Mouse (Mus musculus) MEL (cell line): ENCODE results near the gene Nek9. TPM values are rescaled to one million over a fixed set of nuclear protein-coding genes. Genes with fewer than 3 reads are reported as not detected.

Source experiments
- DNase-seq: peaks from one replicate; pipeline ENCODE4 v3.0.0; 2011; ENCODE audit warnings: low read depth, low spot score
- H3K27ac ChIP-seq: 2 replicates; pipeline ENCODE4 v1.5.1; 2012; ENCODE audit warnings: low read depth, mild to moderate bottlenecking, control low read depth, low read length, moderate library complexity; ENCODE audit not compliant: control insufficient read depth
- H3K27me3 ChIP-seq, 2 experiments: fragments of 150-350 bp in 1 of 2; sonication (generic) in 1 of 2; 2 replicates each; pipeline ENCODE4 v1.6.1; 2012; ENCODE audit warnings: low read length in 2 of 2, mild to moderate bottlenecking in 2 of 2, improper control_type of control experiment in 1 of 2, moderate library complexity in 1 of 2; ENCODE audit not compliant: insufficient read depth in 2 of 2, control insufficient read depth in 1 of 2
- H3K36me3 ChIP-seq, 2 experiments: 2 replicates each; pipeline ENCODE4 v1.6.1; 2012 to 2014; ENCODE audit warnings: low read length in 2 of 2, improper control_type of control experiment in 1 of 2, inconsistent platforms in 1 of 2, mild to moderate bottlenecking in 1 of 2; ENCODE audit not compliant: insufficient read depth in 2 of 2, control insufficient read depth in 1 of 2
- H3K4me1 ChIP-seq, 2 experiments: fragments of 150-350 bp in 1 of 2; sonication (generic) in 1 of 2; 2 replicates each; pipeline ENCODE4 v1.6.1; 2012; ENCODE audit warnings: low read length in 2 of 2, improper control_type of control experiment in 1 of 2, mild to moderate bottlenecking in 1 of 2; ENCODE audit not compliant: insufficient read depth in 2 of 2, control insufficient read depth in 1 of 2
- H3K4me3 ChIP-seq, 2 experiments: fragments of 150-350 bp in 1 of 2; sonication (generic) in 1 of 2; 2 replicates each; pipeline ENCODE4 v1.5.1; 2012; ENCODE audit warnings: low read depth in 2 of 2, low read length in 2 of 2, mild to moderate bottlenecking in 2 of 2, moderate library complexity in 2 of 2, control low read depth in 1 of 2, improper control_type of control experiment in 1 of 2; ENCODE audit not compliant: control insufficient read depth in 1 of 2, insufficient read depth in 1 of 2
- H3K79me2 ChIP-seq: 2 replicates; pipeline ENCODE4 v1.6.1; 2012; ENCODE audit warnings: mild to moderate bottlenecking, low read length, moderate library complexity; ENCODE audit not compliant: control insufficient read depth, poor library complexity, insufficient read depth
- H3K9ac ChIP-seq: 2 replicates; pipeline ENCODE4 v1.6.1; 2012; ENCODE audit warnings: low read depth, mild to moderate bottlenecking, control low read depth, low read length, moderate library complexity; ENCODE audit not compliant: control insufficient read depth, poor library complexity, severe bottlenecking
- H3K9me3 ChIP-seq: fragments of 150-350 bp; sonication (generic); replicated peaks from 2 replicates; pipeline ENCODE4 v1.6.1; 2012; ENCODE audit warnings: mild to moderate bottlenecking, low read length, improper control_type of control experiment, moderate library complexity; ENCODE audit not compliant: insufficient read depth
- BHLHE40 ChIP-seq: IDR thresholded peaks from 2 replicates; pipeline ENCODE4 v1.6.1; 2012; ENCODE audit warnings: low read depth, mild to moderate bottlenecking, inconsistent platforms, low read length, improper control_type of control experiment, borderline replicate concordance
- CHD1 ChIP-seq: IDR thresholded peaks from 2 replicates; pipeline ENCODE4 v1.6.1; 2012; ENCODE audit warnings: low read depth, mild to moderate bottlenecking, inconsistent platforms, low read length, improper control_type of control experiment
- CHD2 ChIP-seq: IDR thresholded peaks from 2 replicates; pipeline ENCODE4 v1.6.1; 2011; ENCODE audit warnings: low read length, improper control_type of control experiment
- E2F4 ChIP-seq: IDR thresholded peaks from 2 replicates; pipeline ENCODE4 v1.6.1; 2011; ENCODE audit warnings: low read depth, low read length, improper control_type of control experiment, borderline replicate concordance
- ELF1 ChIP-seq: IDR thresholded peaks from 2 replicates; pipeline ENCODE4 v1.6.1; 2014; ENCODE audit warnings: low read depth, mild to moderate bottlenecking, inconsistent platforms, low read length, improper control_type of control experiment, moderate library complexity
- EP300 ChIP-seq, 2 experiments: IDR thresholded peaks; 2 replicates each; pipeline ENCODE4 v1.6.1; 2011; ENCODE audit warnings: improper control_type of control experiment in 2 of 2, low read length in 2 of 2, low read depth in 1 of 2, mild to moderate bottlenecking in 1 of 2
- ETS1 ChIP-seq: IDR thresholded peaks from 2 replicates; pipeline ENCODE4 v1.6.1; 2012; ENCODE audit warnings: low read depth, mild to moderate bottlenecking, inconsistent platforms, low read length, improper control_type of control experiment, moderate library complexity
- GABPA ChIP-seq: IDR thresholded peaks from 2 replicates; pipeline ENCODE4 v1.6.1; 2012; ENCODE audit warnings: low read depth, mild to moderate bottlenecking, inconsistent platforms, low read length, improper control_type of control experiment, moderate library complexity
- JUND ChIP-seq: IDR thresholded peaks from 2 replicates; pipeline ENCODE4 v1.6.1; 2011; ENCODE audit warnings: low read depth, mild to moderate bottlenecking, improper control_type of control experiment, low read length
- KAT2A ChIP-seq: conservative IDR thresholded peaks from 2 replicates; pipeline ENCODE4 v1.6.1; 2012; ENCODE audit warnings: low read depth, low read length, improper control_type of control experiment, inconsistent platforms
- MAFK ChIP-seq: IDR thresholded peaks from 2 replicates; pipeline ENCODE4 v1.6.1; 2011; ENCODE audit warnings: low read depth, mild to moderate bottlenecking, low read length, improper control_type of control experiment, borderline replicate concordance
- MAX ChIP-seq: IDR thresholded peaks from 2 replicates; pipeline ENCODE4 v1.6.1; 2011; ENCODE audit warnings: low read length, improper control_type of control experiment
- MAZ ChIP-seq: IDR thresholded peaks from 2 replicates; pipeline ENCODE4 v1.6.1; 2012; ENCODE audit warnings: low read depth, mild to moderate bottlenecking, inconsistent platforms, low read length, improper control_type of control experiment
- MEF2A ChIP-seq: IDR thresholded peaks from 2 replicates; pipeline ENCODE4 v1.6.1; 2014; ENCODE audit warnings: low read depth, mild to moderate bottlenecking, inconsistent platforms, low read length, improper control_type of control experiment; ENCODE audit not compliant: poor library complexity, insufficient replicate concordance, severe bottlenecking; ENCODE audit errors: extremely low read depth
- MXI1 ChIP-seq: IDR thresholded peaks from 2 replicates; pipeline ENCODE4 v1.6.1; 2011; ENCODE audit warnings: mild to moderate bottlenecking, low read depth, low read length, improper control_type of control experiment
- MYB ChIP-seq: IDR thresholded peaks from 2 replicates; pipeline ENCODE4 v1.6.1; 2011; ENCODE audit warnings: mild to moderate bottlenecking, low read depth, low read length, improper control_type of control experiment
- MYC ChIP-seq: IDR thresholded peaks from 2 replicates; pipeline ENCODE4 v1.6.1; 2011; ENCODE audit warnings: low read depth, mild to moderate bottlenecking, low read length, improper control_type of control experiment, moderate library complexity
- NELFE ChIP-seq: IDR thresholded peaks from 2 replicates; pipeline ENCODE4 v1.6.1; 2011; ENCODE audit warnings: low read depth, low read length, improper control_type of control experiment
- NRF1 ChIP-seq: IDR thresholded peaks from 2 replicates; pipeline ENCODE4 v1.6.1; 2014; ENCODE audit warnings: low read depth, mild to moderate bottlenecking, inconsistent platforms, low read length, improper control_type of control experiment, moderate library complexity; ENCODE audit not compliant: poor library complexity, insufficient read depth, severe bottlenecking
- POLR2A ChIP-seq, 2 experiments: IDR thresholded peaks; 2 replicates each; pipeline ENCODE4 v1.6.1; 2011 to 2012; ENCODE audit warnings: low read length in 2 of 2, mild to moderate bottlenecking in 2 of 2, control low read depth in 1 of 2, improper control_type of control experiment in 1 of 2, low read depth in 1 of 2, moderate library complexity in 1 of 2; ENCODE audit not compliant: control insufficient read depth in 1 of 2, insufficient read depth in 1 of 2, poor library complexity in 1 of 2
- POLR2AphosphoS2 ChIP-seq: IDR thresholded peaks from 2 replicates; pipeline ENCODE4 v1.6.1; 2011; ENCODE audit warnings: low read length, improper control_type of control experiment
- POLR2AphosphoS5 ChIP-seq: IDR thresholded peaks from 2 replicates; pipeline ENCODE4 v1.6.1; 2012; ENCODE audit warnings: low read depth, borderline replicate concordance, mild to moderate bottlenecking, inconsistent platforms, low read length, moderate library complexity, mixed read lengths
- RAD21 ChIP-seq: IDR thresholded peaks from 2 replicates; pipeline ENCODE4 v1.6.1; 2011; ENCODE audit warnings: mild to moderate bottlenecking, low read depth, low read length, improper control_type of control experiment
- RCOR1 ChIP-seq: IDR thresholded peaks from 2 replicates; pipeline ENCODE4 v1.6.1; 2012; ENCODE audit warnings: low read depth, mild to moderate bottlenecking, inconsistent platforms, low read length, improper control_type of control experiment
- SIN3A ChIP-seq: IDR thresholded peaks from 2 replicates; pipeline ENCODE4 v1.6.1; 2012; ENCODE audit warnings: low read length, improper control_type of control experiment, inconsistent platforms
- SMC3 ChIP-seq: IDR thresholded peaks from 2 replicates; pipeline ENCODE4 v1.6.1; 2011; ENCODE audit warnings: low read depth, low read length, improper control_type of control experiment
- TAL1 ChIP-seq: IDR thresholded peaks from 2 replicates; pipeline ENCODE4 v1.6.1; 2012; ENCODE audit warnings: mild to moderate bottlenecking, inconsistent platforms, low read length, moderate library complexity, mixed read lengths
- TBP ChIP-seq: IDR thresholded peaks from 2 replicates; pipeline ENCODE4 v1.8.0; 2011; ENCODE audit warnings: low read depth, low read length, improper control_type of control experiment
- TCF12 ChIP-seq: IDR thresholded peaks from 2 replicates; pipeline ENCODE4 v1.6.1; 2014; ENCODE audit warnings: low read depth, mild to moderate bottlenecking, inconsistent platforms, low read length, improper control_type of control experiment, moderate library complexity
- UBTF ChIP-seq: IDR thresholded peaks from 2 replicates; pipeline ENCODE4 v1.6.1; 2012; ENCODE audit warnings: low read depth, mild to moderate bottlenecking, inconsistent platforms, low read length, improper control_type of control experiment, moderate library complexity, borderline replicate concordance; ENCODE audit not compliant: insufficient read depth
- USF1 ChIP-seq: IDR thresholded peaks from 2 replicates; pipeline ENCODE4 v1.6.1; 2014; ENCODE audit warnings: low read depth, mild to moderate bottlenecking, inconsistent platforms, low read length, improper control_type of control experiment, moderate library complexity
- USF2 ChIP-seq, 2 experiments: IDR thresholded peaks; 2 replicates each; pipeline ENCODE4 v1.6.1; 2011 to 2012; ENCODE audit warnings: improper control_type of control experiment in 2 of 2, low read length in 2 of 2, borderline replicate concordance in 1 of 2, inconsistent platforms in 1 of 2, low read depth in 1 of 2, mild to moderate bottlenecking in 1 of 2; ENCODE audit not compliant: insufficient read depth in 1 of 2
- ZC3H11A ChIP-seq: IDR thresholded peaks from 2 replicates; pipeline ENCODE4 v1.6.1; 2012; ENCODE audit warnings: low read depth, mild to moderate bottlenecking, inconsistent platforms, low read length, improper control_type of control experiment
- ZKSCAN1 ChIP-seq: IDR thresholded peaks from 2 replicates; pipeline ENCODE4 v1.6.1; 2012; ENCODE audit warnings: low read depth, mild to moderate bottlenecking, inconsistent platforms, low read length, improper control_type of control experiment, moderate library complexity
- ZMIZ1 ChIP-seq: IDR thresholded peaks from 2 replicates; pipeline ENCODE4 v1.6.1; 2012; ENCODE audit warnings: low read depth, mild to moderate bottlenecking, inconsistent platforms, low read length, improper control_type of control experiment, moderate library complexity
- ZNF384 ChIP-seq: IDR thresholded peaks from 2 replicates; pipeline ENCODE4 v1.6.1; 2012; ENCODE audit warnings: low read depth, mild to moderate bottlenecking, inconsistent platforms, low read length, improper control_type of control experiment
- polyA plus RNA-seq, 2 experiments: library from polyadenylated mRNA; stranded (reverse) in 1 of 2; unstranded in 1 of 2; fragments of >175 nt in 1 of 2; fragments of >200 nt in 1 of 2; gene quantifications; 2 replicates each; pipeline versions ENCODE4 v1.2.1 to v1.2.4; 2012; ENCODE audit warnings: low replicate concordance in 2 of 2, low read depth in 1 of 2; ENCODE audit not compliant: insufficient read length in 2 of 2, insufficient read depth in 1 of 2, missing spikeins in 1 of 2
- total RNA-seq: library from RNA; depleted of rRNA; stranded (reverse); fragments of 300-350 nt; gene quantifications from 2 replicates; pipeline ENCODE4 v1.2.3, GENCODE M21; 2012

Nek9 gene
- total and polyA plus RNA-seq, 3 experiments: 23.4 to 32.2 TPM; not detected in 1

DNA sequence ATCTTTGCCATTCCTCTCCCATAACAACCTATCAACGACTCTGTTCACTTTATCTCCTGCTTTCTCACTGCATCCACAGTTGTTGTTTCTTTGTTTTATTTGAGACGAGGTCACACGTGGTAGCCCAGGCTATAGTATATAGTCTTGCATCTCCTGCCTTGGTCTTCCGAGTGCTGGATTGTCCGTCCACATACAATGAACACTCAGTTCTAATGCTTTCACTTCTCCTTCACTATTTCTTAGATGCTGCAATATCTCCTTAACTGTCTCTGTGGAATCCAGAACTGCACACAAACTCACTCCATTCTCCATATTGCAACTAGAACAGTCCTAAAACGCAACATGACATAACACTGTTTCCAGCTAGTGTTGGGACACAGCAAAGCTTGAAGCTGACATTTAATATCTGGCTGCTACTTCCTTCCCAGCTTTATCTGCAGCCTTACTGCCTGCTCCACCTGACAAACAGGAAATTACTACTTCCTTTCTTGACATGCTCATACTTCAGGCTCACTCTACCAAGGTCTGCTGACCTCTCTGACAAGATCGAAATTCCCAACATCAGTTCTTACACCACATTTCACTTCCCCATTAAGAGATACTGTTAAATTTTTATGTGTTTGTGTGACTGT, 82.0 kb downstream of the Nek9 start:
- H3K79me2 ChIP-seq: no peaks in the 10 kb centered on the region
- peak overlapping the region; percentile 5 to 12 for H3K4me3 ChIP-seq
- H3K9me3 ChIP-seq: no peaks in the 10 kb centered on the region
- peaks cover 0 to 26% of the 10 kb centered on the region in 2 experiments; a peak in 2 of 4 replicates for H3K36me3 ChIP-seq
- H3K4me1 ChIP-seq: peaks cover 14 to 22% of the 10 kb centered on the region in 2 experiments
- peak overlapping the region; percentile 33 for H3K9ac ChIP-seq
- peak; percentile 82 for DNase-seq
- H3K27ac ChIP-seq: peak overlapping the region; percentile 87
- no peaks in the 10 kb centered on the region for H3K27me3 ChIP-seq
- TF ChIP-seq ETS1: peak; percentile 96
- TF ChIP-seq SMC3: no peak
- no peak for TF ChIP-seq USF2 (IDR thresholded peaks at IDR 0.05; ENCODE audit: borderline replicate concordance in 1 of 2, insufficient read depth in 1 of 2, low read depth in 1 of 2, low read length in 2 of 2)
- no peak for TF ChIP-seq KAT2A
- TF ChIP-seq JUND: no peak
- no peak for TF ChIP-seq ZMIZ1
- no peak for TF ChIP-seq RAD21
- TF ChIP-seq SIN3A: peak; percentile 93
- peak; percentile 74; the same call in 1 of the 2 replicates for TF ChIP-seq TCF12
- no peak for TF ChIP-seq POLR2AphosphoS2
- TF ChIP-seq MXI1: peak; percentile 72
- peak; percentile 61; the same call in 1 of the 2 replicates for TF ChIP-seq BHLHE40
- no peak for TF ChIP-seq E2F4
- TF ChIP-seq ZNF384: no peak
- no peak for TF ChIP-seq ZKSCAN1
- TF ChIP-seq TAL1: peak; percentile 51
- TF ChIP-seq CHD1: no peak
- TF ChIP-seq NELFE: no peak
- no peak for TF ChIP-seq MYB
- TF ChIP-seq UBTF: no peak
- no peak for TF ChIP-seq NRF1
- TF ChIP-seq ZC3H11A: no peak
- TF ChIP-seq MAFK: no peak
- peak; percentile 69; the same call in 1 of the 2 replicates for TF ChIP-seq MAX
- peak in 1 of 2 experiments; percentile 38; a peak in 1 of 4 replicates for TF ChIP-seq POLR2A (IDR thresholded peaks at IDR 0.05; ENCODE audit: control insufficient read depth in 1 of 2, insufficient read depth in 1 of 2, low read depth in 1 of 2, low read length in 2 of 2, poor library complexity in 1 of 2)
- peak; percentile 81; the same call in 1 of the 2 replicates for TF ChIP-seq MYC
- TF ChIP-seq POLR2AphosphoS5: no peak
- TF ChIP-seq GABPA: no peak
- TF ChIP-seq TBP: peak; percentile 53; the same call in 1 of the 2 replicates
- TF ChIP-seq MEF2A: no peak
- peak; percentile 54; the same call in 1 of the 2 replicates for TF ChIP-seq ELF1
- TF ChIP-seq CHD2: no peak
- TF ChIP-seq EP300 (IDR thresholded peaks at IDR 0.05; ENCODE audit: low read depth in 1 of 2, low read length in 2 of 2): peak; percentile 90 to 94
- peak; percentile 72 for TF ChIP-seq USF1
- TF ChIP-seq RCOR1: peak; percentile 58; the same call in 1 of the 2 replicates
- no peak for TF ChIP-seq MAZ
